Mouse (Mus musculus) forebrain, embryonic 11.5 days (tissue): ENCODE measurements around the gene Prkd1. TPM values are rescaled to one million over a fixed set of nuclear protein-coding genes. Genes with fewer than 3 reads are reported as not detected.
"Not testable (repeated sequence)": the region's sequence is repeated elsewhere in the genome, so short reads cannot be mapped to it uniquely, and the experiment has no call there.

Experiments
- ATAC-seq: fragments of 200-750 bp; cut with Nextera tagmentation; replicated peaks from 2 replicates; pipeline ENCODE4 v1.8.0; 2017; ENCODE audit warnings: moderate TSS enrichment; ENCODE audit not compliant: low FRiP score
- DNase-seq: peaks from one replicate; pipeline ENCODE4 v3.0.0-alpha.2; 2017; ENCODE audit warnings: low spot score
- H3K27ac ChIP-seq: fragments of 300-500 bp; sonication (generic); 2 replicates; pipeline ENCODE4 v1.5.1; 2014; ENCODE audit warnings: low read depth, low read length
- H3K27me3 ChIP-seq: fragments of 300-500 bp; sonication (generic); 2 replicates; pipeline ENCODE4 v1.6.1; 2014; ENCODE audit warnings: mild to moderate bottlenecking, low read length, mixed read lengths; ENCODE audit not compliant: control insufficient read depth, insufficient read depth
- H3K36me3 ChIP-seq: fragments of 300-500 bp; sonication (generic); 2 replicates; pipeline ENCODE4 v1.6.1; 2014; ENCODE audit warnings: mild to moderate bottlenecking, low read length, moderate library complexity, mixed read lengths; ENCODE audit not compliant: control insufficient read depth, insufficient read depth
- H3K4me1 ChIP-seq: fragments of 300-500 bp; sonication (generic); replicated peaks from 2 replicates; pipeline ENCODE4 v1.6.1; 2014; ENCODE audit warnings: low read length, mixed read lengths; ENCODE audit not compliant: control insufficient read depth, insufficient read depth
- H3K4me2 ChIP-seq: fragments of 300-500 bp; sonication (generic); 2 replicates; pipeline ENCODE4 v1.6.1; 2014; ENCODE audit warnings: low read depth, mild to moderate bottlenecking, low read length, moderate library complexity, mixed read lengths; ENCODE audit not compliant: severe bottlenecking
- H3K4me3 ChIP-seq: fragments of 300-500 bp; sonication (generic); 2 replicates; pipeline ENCODE4 v1.5.1; 2014; ENCODE audit warnings: low read depth, low read length
- H3K9ac ChIP-seq: fragments of 300-500 bp; sonication (generic); 2 replicates; pipeline ENCODE4 v1.6.1; 2014; ENCODE audit warnings: low read length
- H3K9me3 ChIP-seq: fragments of 300-500 bp; sonication (generic); 2 replicates; pipeline ENCODE4 v1.6.1; 2016; ENCODE audit warnings: low read length, mixed read lengths; ENCODE audit not compliant: control insufficient read depth
- WGBS: fragments of 180-500 bp; shearing (Covaris S2); extraction: QIAGEN DNeasy Blood & Tissue Kit; methylation state at CpG from one replicate; pipeline ENCODE4 v1.1.7; 2014; 5-methylcytosine and 5-hydroxymethylcytosine counted together
- polyA plus RNA-seq: library from polyadenylated mRNA; unstranded; fragments of >200 nt; fragmentation: Nextera tagmentation; extraction: Ambion mirVana; gene quantifications from 2 replicates; pipeline ENCODE4 v1.2.1, GENCODE M21; 2014

Prkd1 gene
- polyA plus RNA-seq = 8.1 and 8.5 TPM in 2 replicates

DNA sequence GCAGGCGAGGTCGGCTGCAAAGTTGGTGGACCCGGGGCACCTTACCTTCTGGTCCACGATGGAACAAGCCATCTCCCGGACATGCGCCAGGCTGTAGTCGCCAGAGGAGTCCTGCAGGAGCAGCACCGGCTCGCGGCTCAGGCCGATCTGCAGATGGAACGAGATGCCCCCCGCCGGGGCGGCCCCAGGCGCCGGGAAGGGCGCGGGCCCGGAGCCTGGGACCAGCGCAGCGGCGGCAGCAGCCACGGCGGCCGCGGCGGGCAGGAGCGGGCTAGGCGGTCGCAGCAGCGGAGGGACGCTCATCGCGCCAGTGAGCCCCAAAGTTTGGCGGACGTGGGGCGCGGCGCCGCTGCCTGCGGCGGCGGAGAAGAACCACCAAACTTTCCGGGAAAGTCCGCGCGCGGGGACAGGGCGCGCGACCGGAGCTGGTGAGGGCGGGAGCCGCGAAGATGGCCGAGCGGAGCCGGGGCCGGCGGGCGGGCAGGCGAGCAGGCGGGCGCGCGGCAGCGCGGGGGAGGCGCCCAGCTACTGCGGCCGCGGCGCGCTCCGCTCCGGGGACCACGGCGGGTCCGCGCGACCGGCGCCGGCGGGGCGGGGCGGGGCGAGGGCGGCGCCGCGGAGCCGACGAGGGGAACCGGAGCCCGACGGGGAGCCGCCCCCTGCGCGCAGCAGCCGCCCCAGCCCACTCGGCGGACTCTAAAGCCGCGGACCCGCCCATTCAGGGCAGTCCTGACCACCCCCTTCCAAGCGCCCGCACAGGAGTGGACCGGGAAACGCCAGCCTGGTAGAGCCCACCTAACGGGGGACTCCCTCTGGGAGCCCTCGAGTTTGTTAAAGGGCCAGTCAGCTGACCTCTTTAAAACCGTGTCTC lies at the start of gene Prkd1:
Gene Prkd1 (minus strand): TSS at position 428 of the 871 bp plus-strand sequence.
- Histone ChIP-seq H3K36me3 (no peaks in the 10 kb centered on the region), H3K4me2 (peak within 1 kb of the TSS; percentile 85), H3K27ac (peak within 1 kb of the TSS; percentile 31; the same call in 1 of the 2 replicates), H3K4me1 (no peaks in the 10 kb centered on the region), H3K27me3 (no peaks in the 10 kb centered on the region), H3K9ac (peak within 1 kb of the TSS; percentile 75), H3K9me3 (no peaks in the 10 kb centered on the region), H3K4me3 (peak within 1 kb of the TSS; percentile 84)
- DNase-seq = peak; percentile 83
- ATAC-seq = peak; percentile 91
- WGBS = under 1% methylated on average over 98 of the region's 114 CpGs

GRCm38 (mm10) chr12:50697492-50697891 lies 48.6 kb upstream of the Prkd1 start:
- no peaks in the 10 kb centered on the region for H3K4me1 ChIP-seq
- DNase-seq (no peak), ATAC-seq (peak; percentile 71; the same call in 1 of the 2 replicates)
- H3K4me2 ChIP-seq = no peak overlapping the region
- no peak overlapping the region for H3K9ac ChIP-seq
- no peak overlapping the region for H3K27ac ChIP-seq
- no peaks in the 10 kb centered on the region for H3K36me3 ChIP-seq
- 23% methylated on average over 3 of the region's 3 CpGs for WGBS
- H3K4me3 ChIP-seq = no peak overlapping the region
- H3K27me3 ChIP-seq = no peaks in the 10 kb centered on the region
- no peaks in the 10 kb centered on the region for H3K9me3 ChIP-seq

- Histone ChIP-seq H3K4me3 (peak overlapping the region; percentile 84), H3K36me3 (no peaks in the 10 kb centered on the region), H3K9ac (peak overlapping the region; percentile 75), H3K9me3 (no peaks in the 10 kb centered on the region), H3K27ac (0 out of 2 replicates have a peak overlapping the region, but pooled peaks have one; percentile 31), H3K4me1 (no peaks in the 10 kb centered on the region), H3K4me2 (peak overlapping the region; percentile 85), H3K27me3 (no peaks in the 10 kb centered on the region)
- under 1% methylated on average over 16 of the region's 16 CpGs for WGBS
- peak; percentile 70; the same call in 1 of the 2 replicates for ATAC-seq
- no peak for DNase-seq
Measured at GRCm38 (mm10) chr12:50648176-50648670, 675 bp downstream of the Prkd1 start.

DNA sequence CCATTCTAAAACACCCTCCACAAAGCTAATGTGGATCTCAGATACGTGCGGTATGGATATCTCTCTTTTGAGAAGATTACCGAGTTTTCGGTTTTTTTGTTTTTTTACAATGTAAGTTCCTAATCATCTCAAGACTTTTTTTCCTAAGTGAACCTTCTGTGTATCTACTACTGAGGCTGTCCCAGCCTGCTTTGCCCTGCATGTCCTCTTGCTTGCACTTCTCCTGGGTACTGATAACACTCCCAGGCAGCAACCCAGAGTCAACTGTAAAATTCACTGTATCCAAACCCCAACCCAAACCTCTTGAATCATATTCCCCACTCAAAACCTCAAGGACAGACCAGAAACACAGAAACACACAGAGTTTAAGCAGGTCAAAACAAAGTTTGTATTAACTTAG lies 2.0 kb downstream of the Prkd1 start:
- no peak overlapping the region for H3K9ac ChIP-seq
- DNase-seq (no peak), ATAC-seq (no peak)
- no peaks in the 10 kb centered on the region for H3K9me3 ChIP-seq
- H3K27me3 ChIP-seq = no peaks in the 10 kb centered on the region
- H3K4me1 ChIP-seq = no peaks in the 10 kb centered on the region
- H3K4me3 ChIP-seq = no peak overlapping the region
- H3K36me3 ChIP-seq = no peaks in the 10 kb centered on the region
- WGBS = 92% methylated on average over 4 of the region's 4 CpGs
- H3K4me2 ChIP-seq = no peak overlapping the region
- no peak overlapping the region for H3K27ac ChIP-seq

DNA sequence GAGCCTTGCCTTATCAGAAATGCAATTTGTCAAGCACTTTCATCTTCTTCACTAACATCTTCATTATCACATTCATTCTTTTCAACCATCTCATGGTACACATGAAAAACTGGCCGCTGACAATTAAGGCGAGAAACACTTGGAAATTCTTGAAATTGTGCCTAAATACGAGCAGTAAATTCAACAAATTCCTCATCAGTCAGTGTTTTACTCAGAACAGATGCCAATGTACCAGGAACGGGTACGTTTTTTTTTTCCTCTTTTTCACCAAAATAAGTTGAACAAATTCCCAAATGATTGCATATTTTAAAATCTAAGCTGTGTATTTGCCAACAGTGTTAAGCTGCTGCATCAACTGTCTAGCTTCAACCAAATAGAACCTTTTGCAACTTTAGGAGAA lies 6.2 kb downstream of the Prkd1 start:
- 87% methylated on average over 5 of the region's 5 CpGs for WGBS
- H3K36me3 ChIP-seq = no peaks in the 10 kb centered on the region
- no peak overlapping the region for H3K27ac ChIP-seq
- no peaks in the 10 kb centered on the region for H3K4me1 ChIP-seq
- no peak for DNase-seq
- H3K27me3 ChIP-seq = no peaks in the 10 kb centered on the region
- no peak overlapping the region for H3K4me3 ChIP-seq
- ATAC-seq = no peak
- no peaks in the 10 kb centered on the region for H3K9me3 ChIP-seq
- no peak overlapping the region for H3K4me2 ChIP-seq
- no peak overlapping the region for H3K9ac ChIP-seq

GRCm38 (mm10) chr12:50640171-50640570 lies 8.7 kb downstream of the Prkd1 start:
- no peaks in the 10 kb centered on the region for H3K4me1 ChIP-seq
- no peak overlapping the region for H3K4me2 ChIP-seq
- no peaks in the 10 kb centered on the region for H3K36me3 ChIP-seq
- no peak for DNase-seq
- no peak for ATAC-seq
- no peaks in the 10 kb centered on the region for H3K9me3 ChIP-seq
- H3K4me3 ChIP-seq = no peak overlapping the region
- 88% methylated on average over 4 of the region's 4 CpGs for WGBS
- H3K27ac ChIP-seq = no peak overlapping the region
- no peaks in the 10 kb centered on the region for H3K27me3 ChIP-seq
- no peak overlapping the region for H3K9ac ChIP-seq

GRCm38 (mm10) chr12:50634436-50634835 lies 14.5 kb downstream of the Prkd1 start:
- H3K4me2 ChIP-seq = no peak overlapping the region
- H3K9me3 ChIP-seq = no peaks in the 10 kb centered on the region
- no peaks in the 10 kb centered on the region for H3K4me1 ChIP-seq
- WGBS = 76% methylated on average over 6 of the region's 6 CpGs
- ATAC-seq = no peak
- H3K27me3 ChIP-seq = no peaks in the 10 kb centered on the region
- H3K9ac ChIP-seq = no peak overlapping the region
- DNase-seq = no peak
- no peaks in the 10 kb centered on the region for H3K36me3 ChIP-seq
- H3K4me3 ChIP-seq = no peak overlapping the region
- no peak overlapping the region for H3K27ac ChIP-seq

- WGBS = 69% methylated on average over 2 of the region's 2 CpGs
- ATAC-seq, H3K27ac ChIP-seq: not testable (repeated sequence)
Measured at GRCm38 (mm10) chr12:50626100-50626499, 22.8 kb downstream of the Prkd1 start.

More at GRCm38 (mm10) chr12:50626100-50626499, 22.8 kb downstream of the Prkd1 start:
- not testable (repeated sequence) for H3K9ac ChIP-seq, H3K36me3 ChIP-seq, H3K4me2 ChIP-seq, H3K4me1 ChIP-seq, DNase-seq, H3K9me3 ChIP-seq, H3K4me3 ChIP-seq, H3K27me3 ChIP-seq
